Mouse (Mus musculus) intestine, postnatal 0 days (tissue): ENCODE measurements around the gene Itpr1. TPM values are rescaled to one million over a fixed set of nuclear protein-coding genes. Genes with fewer than 3 reads are reported as not detected.

Source experiments
- ATAC-seq: fragments of 200-750 bp; cut with Nextera tagmentation; 2 replicates; pipeline ENCODE4 v1.8.0; 2017; ENCODE audit warnings: mild to moderate bottlenecking, moderate TSS enrichment, moderate library complexity
- H3K27ac ChIP-seq: fragments of 300-500 bp; sonication (generic); 2 replicates; pipeline ENCODE4 v1.5.1; 2014; ENCODE audit warnings: mild to moderate bottlenecking, low read depth, low read length, moderate library complexity
- H3K27me3 ChIP-seq: fragments of 300-500 bp; sonication (generic); replicated peaks from 2 replicates; pipeline ENCODE4 v1.6.1; 2014; ENCODE audit warnings: low read length, mixed read lengths; ENCODE audit not compliant: control insufficient read depth, insufficient read depth
- H3K36me3 ChIP-seq: fragments of 300-500 bp; sonication (generic); 2 replicates; pipeline ENCODE4 v1.6.1; 2014; ENCODE audit warnings: mild to moderate bottlenecking, moderate library complexity; ENCODE audit not compliant: control insufficient read depth, insufficient read depth
- H3K4me1 ChIP-seq: fragments of 300-500 bp; sonication (generic); replicated peaks from 2 replicates; pipeline ENCODE4 v1.6.1; 2014; ENCODE audit warnings: antibody characterized with exemption, low read length, mixed read lengths; ENCODE audit not compliant: control insufficient read depth, insufficient read depth
- H3K4me2 ChIP-seq: fragments of 300-500 bp; sonication (generic); replicated peaks from 2 replicates; pipeline ENCODE4 v1.6.1; 2014; ENCODE audit warnings: low read depth, mild to moderate bottlenecking, moderate library complexity
- H3K4me3 ChIP-seq: fragments of 300-500 bp; sonication (generic); 2 replicates; pipeline ENCODE4 v1.5.1; 2014; ENCODE audit warnings: low read depth, low read length
- H3K9ac ChIP-seq: fragments of 300-500 bp; sonication (generic); 2 replicates; pipeline ENCODE4 v1.6.1; 2014; ENCODE audit warnings: mild to moderate bottlenecking, low read depth, low read length
- H3K9me3 ChIP-seq: fragments of 300-500 bp; sonication (generic); 2 replicates; pipeline ENCODE4 v1.6.1; 2016; ENCODE audit warnings: mixed run types; ENCODE audit not compliant: control insufficient read depth
- CTCF ChIP-seq: sonication (generic); IDR thresholded peaks from 2 replicates; pipeline ENCODE4 v1.5.1; 2016; ENCODE audit warnings: low read depth, mild to moderate bottlenecking, control low read depth, antibody characterized with exemption, moderate library complexity
- WGBS: fragments of 180-500 bp; shearing (Covaris S2); extraction: QIAGEN DNeasy Blood & Tissue Kit; methylation state at CpG from one replicate; pipeline ENCODE4 v1.1.7; 2014; 5-methylcytosine and 5-hydroxymethylcytosine counted together
- polyA plus RNA-seq: library from polyadenylated mRNA; unstranded; fragments of >200 nt; fragmentation: Nextera tagmentation; extraction: Ambion mirVana; gene quantifications from 2 replicates; pipeline ENCODE4 v1.2.1, GENCODE M21; 2015

Itpr1 gene
- polyA plus RNA-seq, 1 experiment from 2014 or later = 6.4 TPM

DNA sequence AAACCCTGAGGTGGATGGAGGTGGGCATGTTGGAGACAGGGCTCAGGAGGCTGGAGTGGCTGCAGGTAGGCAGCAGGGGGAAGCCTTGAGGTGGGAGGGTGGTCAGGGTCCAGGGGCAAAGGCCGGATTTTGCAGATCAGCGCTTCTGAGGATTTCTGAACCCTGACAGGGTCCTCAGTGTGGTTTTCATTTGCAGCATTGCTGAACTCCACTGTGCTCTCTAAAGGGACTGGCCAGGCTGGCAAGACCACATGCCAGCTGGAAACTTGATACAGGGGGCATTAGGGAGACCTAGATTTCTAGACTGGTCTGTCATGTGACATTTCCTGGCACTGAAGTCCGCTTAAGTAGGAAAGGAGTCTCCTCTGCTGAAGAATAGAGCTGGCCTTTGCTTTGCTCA lies 5.1 kb downstream of the Itpr1 start:
- WGBS = 89% methylated on average over 3 of the region's 3 CpGs
- no peaks in the 10 kb centered on the region for H3K9me3 ChIP-seq
- TF ChIP-seq CTCF = no peak
- no peak for ATAC-seq
- no peak overlapping the region for H3K4me3 ChIP-seq
- no peak overlapping the region for H3K27ac ChIP-seq
- no peaks in the 10 kb centered on the region for H3K4me1 ChIP-seq
- no peak overlapping the region for H3K9ac ChIP-seq
- H3K4me2 ChIP-seq = no peak overlapping the region
- H3K27me3 ChIP-seq = no peaks in the 10 kb centered on the region
- no peaks in the 10 kb centered on the region for H3K36me3 ChIP-seq

- 49% methylated on average over 5 of the region's 5 CpGs for WGBS
- Histone ChIP-seq H3K9me3 (no peaks in the 10 kb centered on the region), H3K4me3 (no peak overlapping the region), H3K4me1 (no peaks in the 10 kb centered on the region; the same call in 1 of the 2 replicates), H3K27ac (no peak overlapping the region), H3K9ac (no peak overlapping the region), H3K27me3 (no peaks in the 10 kb centered on the region), H3K36me3 (no peaks in the 10 kb centered on the region), H3K4me2 (no peak overlapping the region)
- ATAC-seq = no peak
- no peak for TF ChIP-seq CTCF
Measured at GRCm38 (mm10) chr6:108222435-108222834, 9.5 kb downstream of the Itpr1 start.

DNA sequence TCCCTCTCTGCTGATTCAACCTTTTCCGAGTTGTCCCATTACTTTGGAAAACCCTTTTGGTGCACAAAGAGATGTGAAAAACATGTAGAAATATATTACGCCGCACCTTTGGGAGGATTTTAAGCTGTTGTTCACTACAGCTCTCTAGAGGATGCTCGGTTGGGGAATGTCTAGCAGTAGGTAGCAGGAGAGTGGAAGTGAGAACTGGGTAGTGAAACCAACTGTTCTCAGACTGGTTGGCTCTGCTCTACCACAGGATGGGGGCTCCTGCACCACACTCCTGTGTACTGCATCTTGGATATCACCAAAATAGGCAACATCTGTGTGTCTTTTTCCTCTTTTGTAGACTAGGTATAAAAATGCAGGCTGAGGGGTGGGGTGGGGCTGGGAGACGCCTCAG lies 10.0 kb downstream of the Itpr1 start:
- TF ChIP-seq CTCF = no peak
- Histone ChIP-seq H3K9ac (no peak overlapping the region), H3K36me3 (no peaks in the 10 kb centered on the region), H3K4me2 (no peak overlapping the region), H3K4me3 (no peak overlapping the region), H3K4me1 (no peaks in the 10 kb centered on the region; the same call in 1 of the 2 replicates), H3K27ac (no peak overlapping the region), H3K27me3 (no peaks in the 10 kb centered on the region), H3K9me3 (no peaks in the 10 kb centered on the region)
- WGBS = 89% methylated on average over 5 of the region's 5 CpGs
- no peak for ATAC-seq

DNA sequence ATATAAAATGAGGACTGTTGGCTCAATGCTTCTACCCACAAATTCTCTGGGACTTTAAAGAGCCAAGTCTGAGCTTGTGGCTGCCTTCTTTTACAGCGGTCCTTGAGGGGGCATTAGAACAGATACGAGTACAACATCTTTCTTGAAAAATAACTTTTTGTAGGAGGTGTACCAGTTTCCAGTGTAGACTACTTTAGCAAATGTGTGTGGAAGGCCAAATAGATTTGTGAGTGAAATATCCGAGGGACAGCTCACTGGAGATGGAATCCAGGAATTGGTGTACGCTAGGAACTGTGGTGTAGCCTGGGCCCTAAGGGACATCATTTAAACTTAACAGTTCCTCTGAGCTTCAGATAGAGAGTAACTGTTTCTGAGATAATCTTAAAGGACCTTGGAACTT lies 11.5 kb downstream of the Itpr1 start:
- 94% methylated on average over 4 of the region's 4 CpGs for WGBS
- TF ChIP-seq CTCF = no peak

DNA sequence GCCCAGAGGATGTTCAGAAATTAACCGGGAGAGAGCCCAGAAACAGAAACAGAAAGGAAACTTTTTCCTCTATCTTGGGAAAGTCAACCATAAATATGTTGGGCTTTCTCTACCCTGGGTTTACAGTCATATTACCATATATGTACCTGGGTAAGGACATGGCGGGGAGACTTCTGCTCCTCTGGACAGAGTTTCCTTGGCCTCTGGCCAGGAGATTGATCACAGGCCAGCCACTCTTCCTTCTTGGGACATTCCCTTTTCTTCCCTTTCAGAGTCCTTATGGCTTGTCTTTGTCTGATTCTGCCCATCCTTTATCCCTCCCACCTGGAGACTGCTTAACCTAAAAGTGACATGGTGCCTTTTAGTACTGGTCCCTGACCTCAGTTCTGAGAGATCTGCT lies 12.1 kb downstream of the Itpr1 start:
- Histone ChIP-seq H3K4me2 (no peak overlapping the region), H3K9ac (no peak overlapping the region), H3K9me3 (no peaks in the 10 kb centered on the region), H3K27me3 (no peaks in the 10 kb centered on the region), H3K4me3 (no peak overlapping the region), H3K36me3 (no peaks in the 10 kb centered on the region), H3K4me1 (no peaks in the 10 kb centered on the region; the same call in 1 of the 2 replicates), H3K27ac (no peak overlapping the region)
- no peak for ATAC-seq
- WGBS = 77% methylated on average over 2 of the region's 2 CpGs
- no peak for TF ChIP-seq CTCF

More for the DNA sequence above, 11.5 kb downstream of the Itpr1 start:
- no peak overlapping the region for H3K27ac ChIP-seq
- ATAC-seq = no peak
- H3K27me3 ChIP-seq = no peaks in the 10 kb centered on the region
- H3K9ac ChIP-seq = no peak overlapping the region
- H3K36me3 ChIP-seq = no peaks in the 10 kb centered on the region
- no peaks in the 10 kb centered on the region for H3K9me3 ChIP-seq
- no peak overlapping the region for H3K4me2 ChIP-seq
- no peak overlapping the region for H3K4me3 ChIP-seq
- H3K4me1 ChIP-seq = no peaks in the 10 kb centered on the region; the same call in 1 of the 2 replicates

DNA sequence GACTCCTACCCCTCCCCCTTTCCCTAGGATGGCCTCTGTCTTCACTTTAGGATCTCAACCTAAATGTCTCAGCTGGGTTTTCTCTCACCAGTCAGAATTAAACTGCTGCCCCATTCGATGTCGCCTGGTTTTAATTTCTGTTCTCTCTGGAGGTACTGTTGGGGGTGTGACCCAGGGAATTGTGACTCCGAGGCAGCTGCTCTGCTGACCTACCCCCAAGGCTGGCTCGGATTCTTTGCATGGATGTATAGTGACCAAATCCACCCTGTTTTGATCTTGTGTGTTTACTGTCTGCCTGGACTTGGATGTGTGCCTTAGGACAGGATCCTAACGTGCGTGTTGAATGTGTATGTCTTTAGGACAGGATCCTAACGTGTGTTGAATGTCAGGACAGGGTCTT lies 13.3 kb downstream of the Itpr1 start:
- no peak overlapping the region for H3K27ac ChIP-seq
- TF ChIP-seq CTCF = no peak
- no peaks in the 10 kb centered on the region for H3K36me3 ChIP-seq
- H3K9ac ChIP-seq = no peak overlapping the region
- H3K4me3 ChIP-seq = no peak overlapping the region
- no peaks in the 10 kb centered on the region for H3K9me3 ChIP-seq
- ATAC-seq = no peak
- H3K27me3 ChIP-seq = no peaks in the 10 kb centered on the region
- WGBS = 71% methylated on average over 7 of the region's 7 CpGs
- H3K4me1 ChIP-seq = no peaks in the 10 kb centered on the region; the same call in 1 of the 2 replicates
- H3K4me2 ChIP-seq = no peak overlapping the region

DNA sequence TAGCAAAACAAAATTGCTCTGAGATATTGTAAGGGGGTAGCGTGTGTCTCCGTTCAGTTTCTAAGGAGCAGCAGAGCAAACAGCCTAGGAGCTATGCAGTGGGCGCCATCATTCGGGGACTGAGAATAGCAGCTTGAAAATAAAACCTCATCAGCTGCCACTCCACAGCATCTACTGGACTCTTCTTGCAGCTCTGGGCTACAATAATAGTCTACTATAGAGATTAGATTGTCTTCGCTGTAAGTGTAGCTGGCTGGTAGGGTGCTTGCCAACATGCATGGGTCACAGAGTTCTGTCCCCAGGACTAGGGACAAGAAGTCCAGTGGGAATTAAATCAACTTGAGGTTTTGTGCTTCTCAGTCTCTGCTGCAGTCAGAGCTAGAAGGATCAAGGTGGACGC lies 14.6 kb downstream of the Itpr1 start:
- Histone ChIP-seq H3K4me2 (no peak overlapping the region), H3K9me3 (no peaks in the 10 kb centered on the region), H3K36me3 (no peaks in the 10 kb centered on the region), H3K27ac (no peak overlapping the region), H3K9ac (no peak overlapping the region), H3K27me3 (no peaks in the 10 kb centered on the region), H3K4me3 (no peak overlapping the region), H3K4me1 (no peaks in the 10 kb centered on the region; the same call in 1 of the 2 replicates)
- 92% methylated on average over 6 of the region's 6 CpGs for WGBS
- no peak for ATAC-seq
- TF ChIP-seq CTCF = no peak
